Mouse (Mus musculus): ENCODE data around the gene Srgap1.

Srgap1 gene

GRCm38 (mm10) chr10:121961121-121961893, 85.8 kb downstream of the Srgap1 start:
- no peak for DNase-seq

GRCm38 (mm10) chr10:121958741-121959140, 88.4 kb downstream of the Srgap1 start:
- DNase-seq: no peak

DNA sequence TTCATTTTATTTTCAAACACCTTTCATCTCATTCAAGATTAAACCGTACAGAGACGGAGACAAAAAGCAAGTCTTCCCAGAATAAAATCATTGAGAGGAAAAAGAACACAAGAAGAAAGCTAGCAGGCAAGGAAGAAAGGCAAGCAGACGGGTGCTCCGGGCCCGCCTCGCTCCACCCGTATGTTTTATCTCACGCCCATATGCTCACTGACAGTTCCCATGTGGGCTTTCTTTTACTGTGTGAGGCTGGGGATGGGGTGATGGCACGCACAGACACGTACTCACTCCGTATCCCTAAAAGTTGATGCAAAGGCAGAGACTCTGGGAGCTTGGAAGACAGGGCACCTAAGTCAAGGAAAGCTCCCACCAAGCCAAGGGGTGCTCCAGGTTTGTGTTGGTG, 90.6 kb downstream of the Srgap1 start:
- DNase-seq: no peak

DNA sequence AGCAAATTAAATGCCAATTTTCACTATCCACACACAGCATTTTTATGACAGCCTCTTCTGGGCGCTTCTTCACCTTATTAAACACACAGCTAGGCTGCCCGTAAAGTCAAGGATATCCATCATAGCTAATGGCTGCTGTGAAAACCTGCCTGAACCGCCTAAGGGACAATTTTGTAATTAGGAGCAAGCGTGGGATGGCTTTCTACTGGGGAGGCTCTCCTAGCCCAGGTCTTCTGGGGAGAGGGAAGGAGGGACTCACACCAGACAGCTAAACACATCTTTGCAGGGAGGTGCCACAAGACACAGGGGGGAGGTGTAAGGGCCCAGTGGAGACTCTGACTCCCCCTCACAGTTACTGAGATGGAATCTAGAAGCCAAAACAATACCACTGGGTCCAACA, 91.4 kb downstream of the Srgap1 start:
- DNase-seq: no peak

DNA sequence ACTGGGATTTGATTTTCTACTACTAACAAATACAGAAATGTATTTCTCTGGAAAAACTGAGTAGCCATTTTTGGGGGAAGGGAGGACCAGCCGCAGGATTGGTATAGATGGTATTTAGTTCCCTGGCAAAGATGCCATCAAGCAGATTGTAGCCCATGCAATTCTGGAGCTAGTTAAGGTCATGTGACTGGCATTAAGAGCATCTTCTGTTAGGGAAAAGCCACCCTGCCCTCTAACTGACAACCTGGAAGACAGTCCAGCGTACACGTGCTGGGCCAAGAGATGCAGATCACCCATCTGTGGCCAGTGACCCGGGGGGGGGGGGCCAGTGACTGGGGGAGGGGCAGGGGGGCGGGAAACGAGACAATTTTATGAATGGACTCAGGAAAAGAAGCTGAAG, 92.2 kb downstream of the Srgap1 start:
- no peak for DNase-seq

DNA sequence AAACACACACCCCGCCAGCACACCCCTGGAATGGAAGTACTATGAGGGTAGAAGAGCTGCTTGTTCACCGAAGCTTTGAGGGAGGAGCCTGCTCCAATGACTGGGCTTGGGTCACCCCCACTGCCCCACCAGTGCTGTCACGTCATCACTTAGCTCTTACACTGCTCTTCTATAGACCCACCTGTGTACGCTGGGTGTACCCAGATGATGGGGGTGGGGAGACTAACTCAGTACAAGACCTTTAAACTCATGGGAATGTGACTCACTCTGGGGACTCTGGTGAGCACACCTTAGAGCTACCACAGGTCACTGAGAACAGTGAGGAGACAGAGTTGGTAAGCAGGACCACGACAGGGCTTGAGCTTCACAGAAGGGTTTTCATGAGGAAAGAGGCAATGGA, 94.1 kb downstream of the Srgap1 start:
- DNase-seq: no peak

DNA sequence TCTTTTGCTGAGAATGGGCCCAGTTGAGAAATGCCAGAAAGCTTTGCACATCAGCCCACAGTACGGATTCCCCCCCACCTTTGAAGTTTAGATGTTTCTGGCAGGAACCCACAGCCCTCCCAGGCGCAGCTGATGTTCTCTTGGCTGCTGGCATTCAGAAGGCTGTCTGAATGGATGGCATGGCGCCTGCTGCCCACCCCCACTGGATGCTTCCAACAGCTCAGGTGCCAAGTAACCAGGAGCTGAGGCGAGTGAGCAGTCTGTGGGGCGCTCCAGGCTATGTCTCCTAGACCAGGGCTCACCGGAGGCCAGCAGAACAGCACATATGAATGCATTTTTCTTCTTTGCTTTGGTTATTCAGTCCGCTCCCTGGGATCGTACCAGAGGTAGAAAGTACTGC, 100.9 kb downstream of the Srgap1 start:
- no peak for DNase-seq

DNA sequence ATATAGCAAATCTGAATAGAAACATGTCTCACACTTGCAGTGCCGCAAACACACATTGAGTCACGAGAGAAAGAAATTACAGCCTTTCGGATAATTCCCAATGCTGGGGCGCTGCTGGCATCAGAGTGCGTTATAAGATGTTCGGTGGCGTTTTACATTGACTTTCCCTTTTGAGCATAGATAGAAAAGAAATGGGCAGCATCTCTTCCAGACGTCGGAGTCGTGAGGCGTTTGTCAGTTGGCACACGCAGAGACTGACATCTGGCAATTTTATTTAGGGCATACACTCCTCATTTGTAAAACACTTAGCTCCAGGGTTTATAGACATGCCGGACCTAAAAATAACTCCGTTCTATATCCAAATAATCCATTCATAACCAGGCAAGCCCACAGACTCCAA, 115.2 kb downstream of the Srgap1 start:
- DNase-seq: no peak

- no peak for DNase-seq
Observed at GRCm38 (mm10) chr10:121926094-121926493, 121.0 kb downstream of the Srgap1 start.

DNA sequence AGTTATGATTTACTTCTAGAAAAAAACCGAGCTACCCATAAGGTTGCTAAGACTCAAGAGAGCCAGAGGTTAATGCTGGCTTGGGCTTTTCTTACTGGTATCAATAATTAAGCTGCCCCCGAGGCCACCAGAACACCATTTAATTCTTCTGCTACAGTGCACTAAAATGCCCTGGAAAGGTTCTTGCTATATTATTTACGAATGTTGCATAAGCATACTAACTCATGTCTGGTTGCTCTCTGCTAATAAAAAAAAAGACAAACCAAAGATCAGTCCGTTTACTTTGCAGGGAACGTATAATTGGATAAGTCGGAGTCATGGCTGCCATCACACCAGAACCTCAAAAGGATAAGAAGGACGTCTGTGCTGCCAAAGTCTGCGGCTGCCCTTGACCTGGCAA, 128.1 kb downstream of the Srgap1 start:
- no peak for DNase-seq

DNA sequence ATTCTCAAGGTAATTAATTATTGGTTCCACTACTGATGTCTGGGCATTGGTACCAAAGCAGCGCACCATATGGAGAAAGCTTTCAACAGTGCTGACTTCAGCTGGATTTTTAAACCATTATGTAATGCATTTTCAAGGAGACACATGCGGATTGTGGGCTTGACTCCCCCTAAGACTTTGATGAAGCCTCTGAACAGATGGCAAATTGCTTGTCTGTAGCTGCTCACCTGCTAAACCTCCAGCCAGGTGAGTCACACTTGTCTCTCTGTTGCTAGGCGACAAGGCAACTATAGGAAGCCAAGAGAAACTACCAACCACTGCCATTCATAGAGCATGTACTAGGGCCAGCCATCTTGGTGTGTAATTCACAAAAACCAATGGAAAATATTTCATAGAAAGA, 128.5 kb downstream of the Srgap1 start:
- DNase-seq: no peak

GRCm38 (mm10) chr10:121915530-121915929, 131.6 kb downstream of the Srgap1 start:
- no peak for DNase-seq

DNA sequence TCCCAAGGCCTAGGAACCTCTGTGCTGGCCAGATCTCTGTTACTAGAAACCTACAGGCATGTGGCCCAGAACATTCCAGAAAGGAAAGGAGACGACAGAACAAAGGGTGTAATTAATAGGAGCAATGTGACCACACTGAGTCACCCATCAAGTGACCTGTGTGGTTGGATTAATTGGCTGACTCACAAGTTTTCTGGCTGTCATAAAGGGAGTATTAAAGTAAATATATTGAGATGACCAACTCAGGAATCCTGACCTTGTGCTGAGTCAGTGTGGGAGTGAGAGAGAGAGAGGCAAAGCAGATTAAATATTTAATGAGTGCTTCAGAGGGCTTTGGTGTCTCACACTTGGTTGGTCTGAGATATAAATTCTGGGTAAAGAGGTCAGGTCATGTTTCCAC, 143.0 kb downstream of the Srgap1 start:
- DNase-seq: no peak

GRCm38 (mm10) chr10:121902651-121903050, 144.5 kb downstream of the Srgap1 start:
- no peak for DNase-seq

DNA sequence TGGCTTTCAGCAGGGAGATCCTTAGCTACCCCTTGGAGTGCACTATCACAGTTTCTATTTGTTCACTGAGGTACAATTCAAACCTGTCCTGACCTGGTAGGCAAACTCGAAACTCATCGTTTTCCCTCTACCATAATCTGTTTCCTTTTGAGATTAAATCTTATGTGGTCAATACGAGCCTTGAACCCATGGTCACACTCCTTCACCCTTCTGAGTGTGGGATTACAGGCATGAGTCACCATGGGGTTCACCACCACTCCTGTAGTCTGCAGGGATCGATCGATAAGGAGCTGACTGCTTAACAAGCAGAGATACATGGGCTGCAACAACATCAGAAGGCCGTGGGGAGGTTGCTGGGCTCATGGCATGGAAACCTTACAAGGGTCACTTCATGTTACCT, 146.3 kb downstream of the Srgap1 start:
- no peak for DNase-seq

- no peak for DNase-seq
Observed at GRCm38 (mm10) chr10:121899706-121900105, 147.4 kb downstream of the Srgap1 start.

GRCm38 (mm10) chr10:121897835-121898370, 149.2 kb downstream of the Srgap1 start:
- DNase-seq: no peak

DNA sequence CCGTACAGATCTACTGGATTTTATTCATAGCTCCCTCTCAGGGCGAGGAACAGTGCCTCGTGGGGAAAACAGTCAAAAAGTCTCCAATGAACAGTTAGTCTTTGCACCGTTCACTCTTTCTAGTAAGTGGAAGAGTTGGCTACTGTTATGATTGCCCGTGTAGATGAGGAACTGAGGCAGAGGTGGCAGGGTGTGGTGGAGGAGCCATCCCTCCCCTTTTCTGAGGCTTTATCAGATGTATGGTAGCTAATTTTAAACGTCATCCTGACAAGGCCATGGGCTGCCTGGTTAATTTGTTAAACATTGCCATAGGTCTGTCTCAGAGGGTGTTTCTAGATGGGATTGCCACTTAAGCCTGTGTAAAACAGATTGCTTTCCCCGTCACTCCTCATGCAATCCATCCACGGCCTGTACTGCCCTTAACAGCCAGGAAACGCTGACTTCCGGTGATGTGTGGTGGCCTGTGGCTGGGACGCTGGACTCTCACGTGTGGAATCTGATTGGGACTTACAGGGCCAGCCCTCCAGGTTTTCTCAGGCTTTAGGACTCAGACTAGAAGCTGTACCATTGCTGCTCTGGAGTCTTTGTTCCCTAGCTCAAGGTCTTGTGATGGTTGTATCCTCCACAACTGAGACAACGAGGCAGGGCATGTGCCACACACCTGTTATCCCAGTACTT, 155.6 kb downstream of the Srgap1 start:
- DNase-seq: no peak

- DNase-seq: no peak
Observed at GRCm38 (mm10) chr10:121890061-121890460, 157.1 kb downstream of the Srgap1 start.

DNA sequence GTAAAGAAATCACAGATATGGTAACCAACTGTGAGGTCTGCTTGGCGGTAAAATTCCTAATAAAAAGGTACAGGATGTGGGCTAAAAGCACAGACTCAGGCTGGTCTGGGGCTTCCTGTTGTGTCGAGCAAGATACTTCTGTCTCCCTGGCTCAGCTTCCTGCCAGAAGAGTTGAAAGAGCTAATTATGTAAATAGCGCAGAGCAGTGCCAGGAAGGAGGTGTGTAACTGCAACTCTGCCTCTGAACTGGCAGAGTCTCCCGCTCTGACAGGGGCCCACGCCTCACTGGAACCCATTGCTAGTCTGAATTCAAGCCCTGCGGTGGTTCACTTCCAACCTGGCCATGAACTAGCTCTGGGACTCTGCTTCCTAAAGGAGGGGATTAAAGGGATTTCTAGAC, 160.3 kb downstream of the Srgap1 start:
- no peak for DNase-seq

- DNase-seq: no peak
Observed at GRCm38 (mm10) chr10:121885512-121886218, 161.4 kb downstream of the Srgap1 start.

DNA sequence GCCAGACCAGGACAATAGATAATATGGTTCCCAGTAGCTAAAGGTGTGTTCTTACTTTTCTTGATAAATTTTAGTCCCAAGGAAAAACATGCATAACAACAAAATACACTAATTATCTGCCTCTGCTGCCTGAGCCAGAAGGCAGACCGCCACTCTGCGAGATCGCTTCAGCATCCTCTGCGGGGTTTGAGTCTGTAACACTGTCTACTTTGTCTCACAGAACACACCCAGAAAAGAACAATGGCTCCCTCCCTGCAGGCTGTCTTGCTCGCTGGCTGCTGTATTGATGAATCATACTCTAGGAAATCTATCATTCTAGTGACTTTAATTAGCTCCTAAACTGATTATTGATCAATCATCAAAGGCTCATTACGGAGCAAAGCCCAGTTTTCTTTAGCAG, 164.7 kb downstream of the Srgap1 start:
- DNase-seq: no peak

DNA sequence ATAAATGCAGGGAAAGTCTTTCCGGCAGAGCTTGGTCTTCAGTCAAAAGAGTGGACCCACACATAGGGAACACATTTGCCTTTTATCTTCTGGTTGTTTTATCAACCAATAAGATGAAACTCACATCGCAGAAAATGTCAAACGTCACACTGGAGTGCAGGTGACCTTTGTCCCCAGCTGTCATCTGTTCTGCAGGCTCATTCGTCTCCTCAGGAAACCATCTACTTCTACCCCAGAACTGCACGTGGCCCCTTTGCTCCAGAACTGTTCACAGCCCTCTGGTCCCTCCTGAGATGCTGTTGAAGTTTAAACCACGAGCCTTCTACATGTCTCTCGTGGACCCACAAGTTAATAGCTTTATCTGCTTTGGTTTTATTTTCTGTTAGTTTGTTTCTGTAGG, 168.3 kb downstream of the Srgap1 start:
- DNase-seq: no peak

- DNase-seq: no peak
Observed at GRCm38 (mm10) chr10:121877906-121878305, 169.2 kb downstream of the Srgap1 start.

Data from spleen, adult 18-20 months (tissue).